Mouse (Mus musculus) heart, adult 2 months (tissue): ENCODE results near the gene Higd1a. TPM values are rescaled to one million over a fixed set of nuclear protein-coding genes. Genes with fewer than 3 reads are reported as not detected.

Source experiments
- DNase-seq, 2 experiments: peaks; one replicate each; pipeline ENCODE4 v3.0.0; 2021
- H3K27ac ChIP-seq: fragments of 200-600 bp; 2 replicates; pipeline ENCODE4 v1.8.1; 2022
- H3K27me3 ChIP-seq: fragments of 200-500 bp; 2 replicates; pipeline ENCODE4 v1.6.1; 2012; ENCODE audit warnings: mild to moderate bottlenecking, low read length, inconsistent platforms, mixed read lengths; ENCODE audit not compliant: control insufficient read depth, insufficient read depth
- H3K36me3 ChIP-seq: fragments of 200-500 bp; 2 replicates; pipeline ENCODE4 v1.6.1; 2012; ENCODE audit warnings: low read length, inconsistent platforms; ENCODE audit not compliant: control insufficient read depth, insufficient read depth
- H3K4me1 ChIP-seq: fragments of 200-500 bp; 2 replicates; pipeline ENCODE4 v1.6.1; 2011; ENCODE audit warnings: low read length; ENCODE audit not compliant: control insufficient read depth, insufficient read depth
- H3K4me3 ChIP-seq: fragments of 200-600 bp; 2 replicates; pipeline ENCODE4 v1.8.1; 2022
- H3K79me2 ChIP-seq: fragments of 200-500 bp; replicated peaks from 2 replicates; pipeline ENCODE4 v1.6.1; 2012; ENCODE audit warnings: mild to moderate bottlenecking, inconsistent platforms, low read length, moderate library complexity, mixed read lengths; ENCODE audit not compliant: control insufficient read depth, insufficient read depth
- H3K9ac ChIP-seq: fragments of 200-500 bp; 2 replicates; pipeline ENCODE4 v1.6.1; 2012; ENCODE audit warnings: low read depth, mild to moderate bottlenecking, control low read depth, inconsistent platforms, low read length, mixed read lengths
- CTCF ChIP-seq: fragments of 200-600 bp; IDR thresholded peaks from 2 replicates; pipeline ENCODE4 v1.8.1; 2022; ENCODE audit warnings: antibody characterized with exemption, mild to moderate bottlenecking, moderate library complexity
- EP300 ChIP-seq: fragments of 200-500 bp; IDR thresholded peaks from 2 replicates; pipeline ENCODE4 v1.6.1; 2011; ENCODE audit warnings: low read depth, low read length, control low read depth; ENCODE audit not compliant: insufficient read depth
- POLR2A ChIP-seq: fragments of 200-500 bp; IDR thresholded peaks from 2 replicates; pipeline ENCODE4 v1.6.1; 2011; ENCODE audit warnings: mild to moderate bottlenecking, low read depth, low read length, control low read depth; ENCODE audit not compliant: insufficient read depth
- WGBS: fragments of 180-500 bp; shearing (Covaris S2); methylation state at CpG from one replicate; pipeline ENCODE4 v1.1.7; 2018; 5-methylcytosine and 5-hydroxymethylcytosine counted together
- intact Hi-C: fragments of 180-260 bp; cut with DNase I; formaldehyde crosslinking; loops from one replicate; pipeline ENCODE4 v1.15.1; 2025
- polyA plus RNA-seq: library from polyadenylated mRNA; depleted of rRNA; stranded (reverse); fragments of >200 nt; gene quantifications from 2 replicates; pipeline ENCODE4 v1.2.3, GENCODE M21; 2012
- total RNA-seq, 2 experiments: library from RNA; stranded (reverse); gene quantifications; 2 replicates each; pipeline ENCODE4 v1.2.3; 2021

Gene Higd1a
- total and polyA plus RNA-seq, 3 experiments, result 71.7 to 199 (median 198) TPM

DNA sequence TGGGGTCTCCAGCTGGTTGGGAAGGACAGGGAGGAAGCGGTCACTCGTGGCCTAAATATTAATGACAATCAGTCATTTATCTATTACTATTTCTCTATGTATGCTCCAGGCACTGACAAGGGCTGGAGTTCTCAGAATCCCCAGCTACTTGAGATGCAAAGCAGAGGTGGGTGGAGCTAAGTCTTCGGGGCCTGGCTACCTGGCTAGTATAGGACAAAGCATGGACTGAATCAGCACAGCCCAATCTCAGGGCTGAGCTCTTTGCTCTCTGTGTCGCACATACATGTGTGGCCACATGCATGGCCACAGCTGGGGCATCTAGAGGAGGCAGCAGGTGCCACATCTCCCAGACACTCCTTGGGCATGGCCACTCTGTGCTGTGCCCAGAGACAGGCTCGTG, 37.4 kb downstream of the Higd1a start:
- Histone ChIP-seq H3K79me2 (no peaks in the 10 kb centered on the region), H3K4me3 (no peak overlapping the region), H3K27ac (no peak overlapping the region), H3K4me1 (peaks cover 10% of the 10 kb centered on the region), H3K27me3 (no peaks in the 10 kb centered on the region), H3K9ac (no peak overlapping the region), H3K36me3 (no peaks in the 10 kb centered on the region)
- TF ChIP-seq POLR2A (no peak), EP300 (no peak), CTCF (no peak)
- DNase-seq, result no peak
- intact Hi-C loops, result loop anchor here (5.0 kb wide), 2 partner anchors 43 to 63 kb away; partner anchors contain the start of genes Klhl40 and Zfp651
- 82% methylated on average over 5 of the region's 5 CpGs for WGBS

DNA sequence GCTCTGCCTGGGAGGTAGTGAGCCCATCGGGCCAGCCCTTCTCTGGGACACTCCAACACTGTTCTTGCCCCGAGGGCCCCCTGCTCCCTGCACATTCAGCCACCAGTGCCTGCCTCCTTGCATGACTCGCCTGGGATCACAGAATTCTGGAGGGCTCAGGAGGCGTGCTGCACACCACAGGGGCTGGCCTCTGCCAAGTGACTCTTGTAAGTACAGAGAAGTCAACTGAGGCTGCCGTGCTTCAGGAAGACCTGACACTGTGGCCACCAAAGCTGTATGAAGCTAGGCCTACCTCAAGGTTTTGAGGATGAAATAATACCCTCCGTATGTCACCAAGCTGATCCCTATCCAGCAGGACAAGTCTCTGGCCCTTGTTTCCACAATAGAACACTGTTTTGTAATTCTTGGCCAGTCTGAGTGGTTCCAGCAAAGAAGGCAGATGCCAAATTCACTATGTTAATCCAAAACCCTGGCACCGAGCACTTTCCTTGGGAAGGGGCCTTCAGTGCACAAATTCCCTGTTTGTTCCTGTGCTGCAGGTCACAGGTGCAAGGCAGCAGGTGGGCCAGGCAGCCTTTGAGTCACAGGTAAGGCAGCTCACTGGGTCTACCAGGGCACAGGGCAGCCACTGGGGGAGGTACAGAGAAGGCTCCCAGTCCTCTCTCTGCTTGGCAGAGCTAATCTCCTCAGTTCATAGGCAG, 38.2 kb downstream of the Higd1a start:
- H3K27ac ChIP-seq, result peak overlapping the region; percentile 31
- H3K79me2 ChIP-seq, result no peaks in the 10 kb centered on the region
- 55% methylated on average over 7 of the region's 7 CpGs for WGBS
- H3K36me3 ChIP-seq, result no peaks in the 10 kb centered on the region
- peaks cover 10% of the 10 kb centered on the region for H3K4me1 ChIP-seq
- no peak overlapping the region for H3K4me3 ChIP-seq
- no peak overlapping the region for H3K9ac ChIP-seq
- intact Hi-C loops, result loop anchor here (5.0 kb wide), 2 partner anchors 43 to 63 kb away; partner anchors contain the start of genes Klhl40 and Zfp651
- TF ChIP-seq CTCF, result no peak
- TF ChIP-seq POLR2A, result no peak
- TF ChIP-seq EP300, result no peak
- H3K27me3 ChIP-seq, result no peaks in the 10 kb centered on the region
- no peak for DNase-seq

DNA sequence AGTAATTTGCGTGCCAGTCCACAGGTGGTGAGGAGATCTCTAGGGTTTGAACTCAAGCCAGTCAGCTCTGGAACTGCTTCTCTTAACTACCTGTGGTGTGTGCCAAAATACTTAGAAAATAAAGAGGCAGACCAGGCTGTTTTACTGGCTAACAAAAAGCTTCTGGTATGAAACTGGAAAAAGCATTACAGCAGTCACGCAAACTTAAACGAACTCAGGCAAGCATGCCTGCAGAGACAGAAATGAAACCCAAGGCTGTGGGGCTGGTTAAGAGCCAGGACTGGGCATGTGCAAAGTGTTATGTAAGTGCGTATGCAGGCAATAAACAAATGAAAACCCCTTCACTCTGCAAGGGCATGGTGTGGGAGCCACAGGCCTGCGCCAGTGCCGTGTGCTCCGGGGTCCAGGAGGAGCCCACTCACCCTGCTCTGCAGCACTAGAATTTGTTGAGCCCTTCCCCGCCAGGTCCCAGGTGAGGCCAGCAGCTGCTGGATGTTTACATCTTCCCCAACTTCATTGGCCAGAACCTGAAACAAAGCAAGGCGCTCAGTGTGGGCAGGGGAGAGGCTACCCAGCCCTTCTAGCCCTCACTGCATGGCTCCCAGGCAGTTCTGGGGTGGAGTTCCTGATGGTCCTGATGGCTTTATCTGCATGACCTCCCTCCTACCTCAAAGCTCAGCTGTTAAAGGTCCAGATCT, 38.9 kb downstream of the Higd1a start:
- Histone ChIP-seq H3K27me3 (no peaks in the 10 kb centered on the region), H3K27ac (peak overlapping the region; percentile 31), H3K4me1 (peaks cover 10% of the 10 kb centered on the region), H3K79me2 (no peaks in the 10 kb centered on the region), H3K4me3 (no peak overlapping the region), H3K9ac (no peak overlapping the region), H3K36me3 (no peaks in the 10 kb centered on the region)
- WGBS, result 72% methylated on average over 9 of the region's 9 CpGs
- DNase-seq, result peak in 1 of 2 experiments; percentile 43
- TF ChIP-seq CTCF (no peak), POLR2A (no peak), EP300 (0 out of 2 replicates have a peak, but pooled peaks have one; percentile 29)
- intact Hi-C loops, result no loop called here

DNA sequence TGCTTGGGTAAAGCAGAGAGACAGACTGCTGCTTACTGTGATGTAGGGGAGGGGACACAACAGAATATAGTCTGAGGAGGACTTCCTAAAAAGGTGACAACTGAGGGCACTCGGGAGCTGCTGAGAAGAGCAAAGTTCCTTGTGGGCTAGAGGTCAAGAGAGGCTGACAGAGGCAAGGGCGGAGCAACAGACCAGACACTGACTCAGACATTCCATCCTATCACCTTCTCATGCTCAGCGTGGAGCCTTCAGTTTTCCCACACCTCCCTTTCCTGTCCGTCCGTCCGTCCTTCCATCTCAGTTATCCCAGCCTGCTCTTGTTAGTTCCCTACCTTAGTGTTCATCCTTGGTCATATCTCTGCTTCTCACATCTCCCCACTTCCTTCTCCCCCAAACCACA, 43.0 kb downstream of the Higd1a start:
- Histone ChIP-seq H3K4me3 (no peak overlapping the region), H3K27me3 (no peaks in the 10 kb centered on the region), H3K9ac (no peak overlapping the region), H3K36me3 (no peaks in the 10 kb centered on the region), H3K27ac (no peak overlapping the region), H3K4me1 (peaks cover 3% of the 10 kb centered on the region), H3K79me2 (no peaks in the 10 kb centered on the region)
- TF ChIP-seq EP300, result no peak
- no peak for TF ChIP-seq POLR2A
- TF ChIP-seq CTCF, result no peak
- intact Hi-C loops, result no loop called here
- 46% methylated on average over 6 of the region's 6 CpGs for WGBS
- no peak for DNase-seq

DNA sequence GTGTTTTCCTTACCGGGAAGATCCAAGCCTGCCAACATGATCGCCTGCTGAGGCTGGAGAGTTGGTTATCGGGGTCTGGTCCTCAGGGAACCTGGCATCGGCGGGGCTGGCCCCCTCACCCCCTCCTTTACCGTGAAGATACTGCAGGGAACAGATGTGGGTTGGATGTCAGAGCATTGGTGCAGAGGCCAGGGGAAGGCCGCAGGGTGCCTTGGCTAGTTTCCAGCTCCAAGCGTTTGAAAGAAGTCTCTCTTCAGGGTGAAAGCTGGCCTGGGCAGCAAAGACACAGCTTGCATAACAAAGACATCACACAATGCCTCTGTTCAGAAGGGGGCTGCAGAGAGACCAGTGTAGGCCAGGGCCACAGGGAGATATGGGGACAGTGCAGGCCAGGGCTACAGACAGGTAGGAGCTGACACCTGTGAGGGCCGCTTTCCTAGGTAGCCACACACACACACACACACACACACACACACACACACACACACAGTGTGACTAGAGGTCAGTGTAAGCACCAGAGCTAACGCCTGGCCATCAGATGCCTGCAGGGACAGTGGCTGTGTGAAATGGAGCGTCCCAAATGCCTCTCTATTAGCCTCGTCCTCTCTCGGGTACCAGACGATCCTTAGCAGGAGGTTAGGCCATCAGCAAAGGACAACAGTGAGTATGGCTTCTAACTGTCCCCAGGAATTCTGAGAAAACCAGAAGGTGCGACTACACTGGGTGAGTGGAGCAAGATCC, 47.9 kb downstream of the Higd1a start:
- no peak for TF ChIP-seq POLR2A
- no peak for TF ChIP-seq EP300
- TF ChIP-seq CTCF, result no peak
- Histone ChIP-seq H3K36me3 (no peaks in the 10 kb centered on the region), H3K4me1 (no peaks in the 10 kb centered on the region)

More for the DNA sequence above, 47.9 kb downstream of the Higd1a start:
- Histone ChIP-seq H3K79me2 (no peaks in the 10 kb centered on the region), H3K27ac (no peak overlapping the region), H3K9ac (no peak overlapping the region), H3K4me3 (no peak overlapping the region), H3K27me3 (no peaks in the 10 kb centered on the region)
- WGBS, result 42% methylated on average over 15 of the region's 15 CpGs
- no peak for DNase-seq
- intact Hi-C loops, result no loop called here
